Mouse (Mus musculus) liver, embryonic 11.5 days (tissue): ENCODE results near the gene Pou6f2. TPM values are rescaled to one million over a fixed set of nuclear protein-coding genes. Genes with fewer than 3 reads are reported as not detected.

ENCODE experiments used
- ATAC-seq: fragments of 200-750 bp; cut with Nextera tagmentation; replicated peaks from 2 replicates; pipeline ENCODE4 v1.8.0; 2017; ENCODE audit warnings: moderate number of reproducible peaks, mild to moderate bottlenecking, moderate TSS enrichment, moderate library complexity; ENCODE audit not compliant: low FRiP score
- DNase-seq: peaks from one replicate; pipeline ENCODE4 v3.0.0-alpha.2; 2017; ENCODE audit warnings: low spot score
- H3K27ac ChIP-seq: fragments of 300-500 bp; sonication (generic); 2 replicates; pipeline ENCODE4 v1.5.1; 2014; ENCODE audit warnings: mild to moderate bottlenecking, low read depth, low read length, control low read depth
- H3K27me3 ChIP-seq: fragments of 300-500 bp; sonication (generic); replicated peaks from 2 replicates; pipeline ENCODE4 v1.6.1; 2014; ENCODE audit warnings: low read length, mixed read lengths; ENCODE audit not compliant: control insufficient read depth, insufficient read depth
- H3K36me3 ChIP-seq: fragments of 300-500 bp; sonication (generic); 2 replicates; pipeline ENCODE4 v1.6.1; 2014; ENCODE audit warnings: mild to moderate bottlenecking, low read length, moderate library complexity, mixed read lengths; ENCODE audit not compliant: control insufficient read depth, insufficient read depth
- H3K4me1 ChIP-seq: fragments of 300-500 bp; sonication (generic); replicated peaks from 2 replicates; pipeline ENCODE4 v1.6.1; 2014; ENCODE audit warnings: low read length, mixed read lengths; ENCODE audit not compliant: control insufficient read depth, insufficient read depth
- H3K4me2 ChIP-seq: fragments of 300-500 bp; sonication (generic); 2 replicates; pipeline ENCODE4 v1.6.1; 2014; ENCODE audit warnings: mild to moderate bottlenecking, control low read depth, moderate library complexity
- H3K4me3 ChIP-seq: fragments of 300-500 bp; sonication (generic); 2 replicates; pipeline ENCODE4 v1.5.1; 2014; ENCODE audit warnings: low read depth, low read length, control low read depth
- H3K9ac ChIP-seq: fragments of 300-500 bp; sonication (generic); 2 replicates; pipeline ENCODE4 v1.6.1; 2014; ENCODE audit warnings: low read depth, low read length, control low read depth
- H3K9me3 ChIP-seq: fragments of 300-500 bp; sonication (generic); 2 replicates; pipeline ENCODE4 v1.6.1; 2016; ENCODE audit warnings: low read length, inconsistent platforms, mixed read lengths; ENCODE audit not compliant: control insufficient read depth
- WGBS: fragments of 180-500 bp; shearing (Covaris S2); extraction: QIAGEN DNeasy Blood & Tissue Kit; methylation state at CpG from one replicate; pipeline ENCODE4 v1.1.7; 2014; 5-methylcytosine and 5-hydroxymethylcytosine counted together
- polyA plus RNA-seq: library from polyadenylated mRNA; unstranded; fragments of >200 nt; fragmentation: Nextera tagmentation; extraction: Ambion mirVana; gene quantifications from 2 replicates; pipeline ENCODE4 v1.2.1, GENCODE M21; 2014

Gene Pou6f2
- polyA plus RNA-seq, 1 experiment from 2014 or later = 0.08 TPM

GRCm38 (mm10) chr13:18128053-18128452 is 269.4 kb downstream of the Pou6f2 start:
- Histone ChIP-seq H3K36me3 (no peaks in the 10 kb centered on the region), H3K4me3 (no peak overlapping the region), H3K4me1 (no peaks in the 10 kb centered on the region), H3K9me3 (no peaks in the 10 kb centered on the region), H3K27me3 (no peaks in the 10 kb centered on the region), H3K4me2 (no peak overlapping the region), H3K27ac (no peak overlapping the region), H3K9ac (no peak overlapping the region)
- 47% methylated on average over 4 of the region's 4 CpGs for WGBS
- no peak for ATAC-seq
- no peak for DNase-seq

GRCm38 (mm10) chr13:18126111-18126510 is 271.4 kb downstream of the Pou6f2 start:
- Histone ChIP-seq H3K4me3 (no peak overlapping the region), H3K4me1 (no peaks in the 10 kb centered on the region), H3K4me2 (no peak overlapping the region), H3K27me3 (no peaks in the 10 kb centered on the region), H3K9me3 (no peaks in the 10 kb centered on the region), H3K36me3 (no peaks in the 10 kb centered on the region), H3K9ac (no peak overlapping the region), H3K27ac (no peak overlapping the region)
- 65% methylated on average over 2 of the region's 2 CpGs for WGBS
- DNase-seq (no peak), ATAC-seq (no peak)

GRCm38 (mm10) chr13:18125226-18126000 is 272.1 kb downstream of the Pou6f2 start:
- Histone ChIP-seq H3K27me3 (no peaks in the 10 kb centered on the region), H3K4me3 (no peak overlapping the region), H3K4me2 (no peak overlapping the region), H3K36me3 (no peaks in the 10 kb centered on the region), H3K4me1 (no peaks in the 10 kb centered on the region), H3K9ac (no peak overlapping the region), H3K9me3 (no peaks in the 10 kb centered on the region), H3K27ac (no peak overlapping the region)
- 53% methylated on average over 15 of the region's 15 CpGs for WGBS
- no peak for DNase-seq
- no peak for ATAC-seq

GRCm38 (mm10) chr13:18124368-18124767 is 273.1 kb downstream of the Pou6f2 start:
- no peak overlapping the region for H3K27ac ChIP-seq

GRCm38 (mm10) chr13:18120406-18120805 is 277.1 kb downstream of the Pou6f2 start:
- Histone ChIP-seq H3K4me2 (no peak overlapping the region), H3K27me3 (no peaks in the 10 kb centered on the region), H3K4me3 (no peak overlapping the region), H3K9me3 (no peaks in the 10 kb centered on the region), H3K4me1 (no peaks in the 10 kb centered on the region), H3K36me3 (no peaks in the 10 kb centered on the region), H3K9ac (no peak overlapping the region), H3K27ac (no peak overlapping the region)
- DNase-seq (no peak), ATAC-seq (no peak)
- WGBS = 76% methylated on average over 2 of the region's 2 CpGs

More at GRCm38 (mm10) chr13:18124368-18124767, 273.1 kb downstream of the Pou6f2 start:
- Histone ChIP-seq H3K9me3 (no peaks in the 10 kb centered on the region), H3K36me3 (no peaks in the 10 kb centered on the region), H3K27me3 (no peaks in the 10 kb centered on the region), H3K4me1 (no peaks in the 10 kb centered on the region), H3K4me3 (no peak overlapping the region), H3K4me2 (no peak overlapping the region), H3K9ac (no peak overlapping the region)
- DNase-seq = no peak
- no peak for ATAC-seq
- 13% methylated on average over 13 of the region's 13 CpGs for WGBS

GRCm38 (mm10) chr13:18081443-18082119 is 315.9 kb downstream of the Pou6f2 start:
- Histone ChIP-seq H3K27ac (no peak overlapping the region), H3K36me3 (no peaks in the 10 kb centered on the region), H3K27me3 (no peaks in the 10 kb centered on the region), H3K4me3 (no peak overlapping the region), H3K4me2 (no peak overlapping the region), H3K9ac (no peak overlapping the region), H3K4me1 (no peaks in the 10 kb centered on the region), H3K9me3 (no peaks in the 10 kb centered on the region)
- ATAC-seq = no peak
- 68% methylated on average over 10 of the region's 10 CpGs for WGBS
- DNase-seq = no peak
